Mouse (Mus musculus): ENCODE measurements around the gene Rpp30. TPM values are rescaled to one million over a fixed set of nuclear protein-coding genes. Genes with fewer than 3 reads are reported as not detected.
A peak's percentile ranks its signal among the peaks of the same experiment; 100 is the strongest.

The Rpp30 gene
- polyA plus RNA-seq, 1 experiment from 2014 or later: 70.5 TPM

- no peak overlapping the region for H3K4me3 ChIP-seq
- no peak overlapping the region for H3K9ac ChIP-seq
- 0 out of 2 replicates have a peak, but pooled peaks cover 3% of the 10 kb centered on the region for H3K27me3 ChIP-seq (replicated peaks)
- WGBS (ENCODE audit: insufficient replicate concordance): 80% methylated on average over 26 of the region's 26 CpGs
- no peaks in the 10 kb centered on the region for H3K4me1 ChIP-seq
- no peak for ATAC-seq
- no peaks in the 10 kb centered on the region for H3K9me3 ChIP-seq (replicated peaks)
- H3K36me3 ChIP-seq: peaks cover 9% of the 10 kb centered on the region; the same call in 1 of the 2 replicates
- H3K27ac ChIP-seq: no peak overlapping the region
- no peak overlapping the region for H3K4me2 ChIP-seq
These were observed 25.9 kb downstream of the Rpp30 start for GRCm38 (mm10) chr19:36109318-36109944.

DNA sequence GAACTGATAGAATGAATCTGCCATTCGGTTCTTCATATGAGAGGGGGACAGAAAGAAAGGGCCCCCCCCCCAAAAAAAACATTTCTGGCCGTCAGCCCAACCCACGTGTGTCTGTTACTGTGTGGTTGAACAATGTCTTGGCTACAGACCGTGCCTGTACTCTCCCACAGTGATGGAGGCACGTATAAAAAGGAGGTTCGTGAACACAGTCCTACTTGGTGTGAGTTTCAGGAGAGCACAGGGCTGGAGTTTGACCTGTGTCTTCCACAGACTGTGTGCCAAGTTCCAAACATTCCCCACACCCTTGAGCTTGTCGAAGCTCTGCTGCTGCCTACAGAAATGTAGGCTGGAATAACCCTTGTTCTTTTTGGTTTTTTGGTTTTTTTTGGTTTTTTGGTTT lies 26.9 kb downstream of the Rpp30 start:
- ATAC-seq: no peak
- WGBS (ENCODE audit: insufficient replicate concordance): 51% methylated on average over 7 of the region's 7 CpGs

DNA sequence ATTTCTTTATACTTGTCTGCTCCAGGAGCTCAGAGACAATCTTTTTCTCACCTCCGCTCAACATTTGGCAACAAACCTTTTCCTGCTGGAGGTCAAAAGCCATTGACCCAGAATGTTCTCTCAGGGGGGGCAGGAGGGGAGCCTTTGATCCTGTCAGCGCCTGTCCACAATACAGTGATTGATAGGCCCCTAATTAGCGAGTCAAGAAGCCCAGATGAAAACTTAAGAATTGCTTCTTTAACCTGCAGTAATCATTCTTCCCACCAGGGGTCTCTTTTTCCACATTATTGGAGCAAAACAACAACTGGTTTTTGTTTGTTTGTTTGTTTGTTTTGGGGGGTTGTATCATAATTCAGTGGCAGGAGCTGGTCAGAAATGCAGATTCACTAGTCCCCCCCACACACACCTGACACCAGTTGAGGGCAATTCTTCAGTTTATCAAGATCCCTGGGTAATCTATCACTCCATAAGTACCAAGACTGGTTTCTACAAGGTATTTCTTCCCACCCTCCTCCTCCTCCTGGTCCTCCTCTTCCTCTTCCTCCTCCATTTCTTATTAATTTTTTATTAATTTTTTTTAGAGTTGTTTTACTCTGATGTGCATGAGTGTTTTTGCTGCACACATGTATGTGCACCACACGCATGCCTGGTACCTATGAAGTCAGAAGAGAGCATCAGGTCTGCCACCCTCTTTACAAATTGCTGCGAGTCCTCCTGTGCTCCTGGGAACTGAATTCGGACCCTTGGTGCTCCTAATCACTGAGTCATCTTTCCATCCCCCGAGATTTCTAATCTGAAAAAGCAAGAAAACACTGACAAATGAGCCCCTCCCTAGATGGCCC lies 27.8 kb downstream of the Rpp30 start:
- no peaks in the 10 kb centered on the region for H3K4me1 ChIP-seq
- no peak overlapping the region for H3K4me2 ChIP-seq
- no peak overlapping the region for H3K27ac ChIP-seq
- H3K9ac ChIP-seq: no peak overlapping the region
- no peaks in the 10 kb centered on the region for H3K9me3 ChIP-seq (replicated peaks)
- ATAC-seq: no peak
- H3K27me3 ChIP-seq (replicated peaks): 0 out of 2 replicates have a peak, but pooled peaks cover 3% of the 10 kb centered on the region
- H3K4me3 ChIP-seq: no peak overlapping the region
- 32% methylated on average over 7 of the region's 7 CpGs for WGBS (ENCODE audit: insufficient replicate concordance)
- H3K36me3 ChIP-seq: no peaks in the 10 kb centered on the region

More for the DNA sequence above, 26.9 kb downstream of the Rpp30 start:
- Histone ChIP-seq H3K9ac (no peak overlapping the region), H3K4me1 (no peaks in the 10 kb centered on the region), H3K27ac (no peak overlapping the region), H3K4me2 (no peak overlapping the region), H3K9me3 (replicated peaks) (no peaks in the 10 kb centered on the region), H3K4me3 (no peak overlapping the region), H3K27me3 (replicated peaks) (0 out of 2 replicates have a peak, but pooled peaks cover 3% of the 10 kb centered on the region), H3K36me3 (peaks cover 6% of the 10 kb centered on the region; the same call in 1 of the 2 replicates)

GRCm38 (mm10) chr19:36112007-36112406 lies 28.5 kb downstream of the Rpp30 start:
- Histone ChIP-seq H3K36me3 (no peaks in the 10 kb centered on the region), H3K4me1 (no peaks in the 10 kb centered on the region), H3K9me3 (replicated peaks) (no peaks in the 10 kb centered on the region), H3K9ac (no peak overlapping the region), H3K27me3 (replicated peaks) (0 out of 2 replicates have a peak, but pooled peaks cover 3% of the 10 kb centered on the region), H3K4me3 (no peak overlapping the region), H3K27ac (no peak overlapping the region), H3K4me2 (no peak overlapping the region)
- 58% methylated on average over 17 of the region's 17 CpGs for WGBS (ENCODE audit: insufficient replicate concordance)
- no peak for ATAC-seq

DNA sequence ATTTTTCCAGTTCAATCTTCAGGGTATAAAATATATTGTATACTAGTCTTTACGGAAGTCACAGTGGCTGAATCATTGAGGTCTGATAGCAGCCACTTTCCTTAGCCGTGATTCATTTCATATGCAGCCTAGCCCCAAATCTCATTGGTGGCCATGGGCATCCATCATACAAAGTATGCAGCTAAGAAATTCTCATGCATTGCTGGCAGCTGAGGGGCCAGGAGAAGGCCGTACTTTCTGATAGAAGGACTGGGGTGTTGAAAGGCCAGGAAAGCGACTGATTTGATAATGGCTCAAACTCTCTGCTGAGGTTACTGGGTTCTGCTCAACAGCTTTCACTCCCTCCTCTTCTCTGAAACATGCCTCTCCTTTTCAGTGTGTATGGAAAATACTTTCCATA lies 32.7 kb downstream of the Rpp30 start:
- no peak overlapping the region for H3K9ac ChIP-seq
- H3K27ac ChIP-seq: no peak overlapping the region
- no peak overlapping the region for H3K4me2 ChIP-seq
- no peaks in the 10 kb centered on the region for H3K4me1 ChIP-seq
- WGBS (ENCODE audit: insufficient replicate concordance): 72% methylated on average over 4 of the region's 4 CpGs
- no peak for ATAC-seq
- no peak overlapping the region for H3K4me3 ChIP-seq
- H3K9me3 ChIP-seq (replicated peaks): no peaks in the 10 kb centered on the region
- H3K36me3 ChIP-seq: no peaks in the 10 kb centered on the region
- 0 out of 2 replicates have a peak, but pooled peaks cover 8% of the 10 kb centered on the region for H3K27me3 ChIP-seq (replicated peaks)

GRCm38 (mm10) chr19:36119219-36119618 lies 35.7 kb downstream of the Rpp30 start:
- Histone ChIP-seq H3K27ac (no peak overlapping the region), H3K4me1 (no peaks in the 10 kb centered on the region), H3K9me3 (replicated peaks) (no peaks in the 10 kb centered on the region; the same call in 1 of the 2 replicates), H3K36me3 (no peaks in the 10 kb centered on the region), H3K9ac (no peak overlapping the region), H3K27me3 (replicated peaks) (0 out of 2 replicates have a peak, but pooled peaks cover 5% of the 10 kb centered on the region), H3K4me3 (no peak overlapping the region), H3K4me2 (no peak overlapping the region)
- no peak for ATAC-seq
- WGBS (ENCODE audit: insufficient replicate concordance): 71% methylated on average over 8 of the region's 8 CpGs

DNA sequence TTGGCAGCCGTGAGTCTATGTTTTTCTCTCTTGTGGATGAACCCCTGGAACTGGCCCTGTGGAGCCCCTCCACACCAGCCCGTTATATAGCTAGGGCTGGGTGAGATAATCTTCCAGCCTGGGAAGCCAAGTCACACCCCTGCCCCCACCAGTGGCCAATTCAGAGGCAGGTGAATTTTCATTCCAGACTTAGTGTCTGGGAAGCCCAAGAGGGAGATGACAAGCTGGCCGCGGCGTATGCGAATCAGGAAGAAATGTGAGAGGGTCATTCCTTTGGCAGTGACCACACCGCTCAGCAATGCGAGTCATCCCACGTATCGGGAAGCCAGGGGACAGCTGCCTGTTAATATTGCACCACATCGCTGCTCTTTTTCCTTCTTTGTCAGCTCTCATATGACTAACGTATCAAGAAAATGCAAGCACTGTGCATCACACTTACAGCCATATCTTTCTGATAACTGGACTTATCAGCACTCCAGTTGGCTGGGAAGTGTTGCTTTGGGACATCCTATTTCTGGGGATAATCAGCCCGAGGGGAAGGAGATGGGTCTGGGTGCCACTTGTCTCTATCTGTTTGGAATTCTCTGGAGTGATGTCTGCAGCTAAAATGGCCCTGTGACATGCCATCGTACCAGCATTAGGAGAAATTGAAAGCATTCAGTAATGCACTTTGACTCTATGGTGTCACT lies 36.4 kb downstream of the Rpp30 start, which contains the start of gene Ankrd1:
TSS of gene Ankrd1 (minus strand) at position 317 of the 689 bp plus-strand sequence.
- no peak within 1 kb of the TSS for H3K4me3 ChIP-seq
- H3K9me3 ChIP-seq (replicated peaks): no peaks in the 10 kb centered on the region; the same call in 1 of the 2 replicates
- no peak within 1 kb of the TSS for H3K9ac ChIP-seq
- no peak within 1 kb of the TSS for H3K27ac ChIP-seq
- 0 out of 2 replicates have a peak, but pooled peaks cover 5% of the 10 kb centered on the region for H3K27me3 ChIP-seq (replicated peaks)
- H3K4me1 ChIP-seq: no peaks in the 10 kb centered on the region
- H3K4me2 ChIP-seq: no peak within 1 kb of the TSS
- no peaks in the 10 kb centered on the region for H3K36me3 ChIP-seq
- WGBS (ENCODE audit: insufficient replicate concordance): 44% methylated on average over 14 of the region's 14 CpGs
- ATAC-seq: no peak

DNA sequence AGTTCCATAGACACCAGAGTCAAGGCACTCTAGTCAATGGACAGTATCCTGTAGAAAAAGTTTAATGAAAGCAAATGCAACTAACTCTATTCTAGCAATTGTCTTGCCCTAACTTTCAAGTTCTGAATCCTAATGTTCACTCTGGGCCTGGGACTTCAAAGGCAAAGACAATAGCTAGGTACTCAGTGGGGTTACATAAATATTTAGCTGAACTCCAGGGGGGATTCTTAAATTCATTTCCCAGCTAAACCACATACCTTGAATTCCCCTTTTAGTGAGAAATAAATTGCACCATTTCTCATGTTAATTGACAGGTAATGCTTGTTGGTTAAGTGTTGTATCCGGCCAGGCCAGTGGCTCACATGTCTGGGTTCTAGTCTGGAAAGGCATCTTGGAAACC lies 40.7 kb downstream of the Rpp30 start:
- Histone ChIP-seq H3K4me3 (no peak overlapping the region), H3K4me1 (0 out of 2 replicates have a peak, but pooled peaks cover 3% of the 10 kb centered on the region), H3K27ac (no peak overlapping the region), H3K9ac (no peak overlapping the region), H3K36me3 (no peaks in the 10 kb centered on the region), H3K9me3 (replicated peaks) (no peaks in the 10 kb centered on the region; the same call in 1 of the 2 replicates), H3K4me2 (no peak overlapping the region), H3K27me3 (replicated peaks) (no peaks in the 10 kb centered on the region)
- no peak for ATAC-seq
- 74% methylated on average over 1 of the region's 1 CpGs for WGBS (ENCODE audit: insufficient replicate concordance)

GRCm38 (mm10) chr19:36128440-36128839 lies 44.9 kb downstream of the Rpp30 start:
- WGBS (ENCODE audit: insufficient replicate concordance): 72% methylated on average over 3 of the region's 3 CpGs
- Histone ChIP-seq H3K9me3 (replicated peaks) (no peaks in the 10 kb centered on the region; the same call in 1 of the 2 replicates), H3K36me3 (no peaks in the 10 kb centered on the region), H3K4me3 (no peak overlapping the region), H3K4me1 (0 out of 2 replicates have a peak, but pooled peaks cover 10% of the 10 kb centered on the region), H3K9ac (no peak overlapping the region), H3K4me2 (no peak overlapping the region), H3K27me3 (replicated peaks) (no peaks in the 10 kb centered on the region), H3K27ac (no peak overlapping the region)
- ATAC-seq: no peak

DNA sequence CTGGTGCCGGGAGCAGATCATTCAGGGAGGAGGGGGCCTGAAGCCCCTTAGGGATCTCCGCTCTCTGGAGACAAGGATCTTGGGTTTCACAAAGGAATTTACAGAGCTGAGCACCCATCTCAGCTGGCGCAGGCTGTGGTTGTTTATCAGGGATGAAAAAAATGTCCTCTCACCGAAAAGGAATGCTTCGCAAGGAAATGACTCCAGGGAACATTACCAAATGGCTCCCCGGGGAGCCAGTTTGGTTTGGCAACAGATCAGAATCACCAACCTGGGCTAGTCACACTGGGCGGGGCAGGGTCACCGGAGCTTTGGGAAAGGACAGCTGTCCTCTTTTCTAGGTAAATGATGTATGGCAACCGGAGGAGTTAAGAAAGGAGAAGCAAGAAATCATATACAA lies 45.7 kb downstream of the Rpp30 start:
- WGBS (ENCODE audit: insufficient replicate concordance): 14% methylated on average over 9 of the region's 9 CpGs
- Histone ChIP-seq H3K9ac (no peak overlapping the region), H3K36me3 (no peaks in the 10 kb centered on the region), H3K27ac (peak overlapping the region; percentile 56), H3K4me2 (peak overlapping the region; percentile 35), H3K4me1 (0 out of 2 replicates have a peak, but pooled peaks cover 10% of the 10 kb centered on the region), H3K27me3 (replicated peaks) (no peaks in the 10 kb centered on the region), H3K9me3 (replicated peaks) (no peaks in the 10 kb centered on the region), H3K4me3 (peak overlapping the region; percentile 17)
- ATAC-seq: no peak

DNA sequence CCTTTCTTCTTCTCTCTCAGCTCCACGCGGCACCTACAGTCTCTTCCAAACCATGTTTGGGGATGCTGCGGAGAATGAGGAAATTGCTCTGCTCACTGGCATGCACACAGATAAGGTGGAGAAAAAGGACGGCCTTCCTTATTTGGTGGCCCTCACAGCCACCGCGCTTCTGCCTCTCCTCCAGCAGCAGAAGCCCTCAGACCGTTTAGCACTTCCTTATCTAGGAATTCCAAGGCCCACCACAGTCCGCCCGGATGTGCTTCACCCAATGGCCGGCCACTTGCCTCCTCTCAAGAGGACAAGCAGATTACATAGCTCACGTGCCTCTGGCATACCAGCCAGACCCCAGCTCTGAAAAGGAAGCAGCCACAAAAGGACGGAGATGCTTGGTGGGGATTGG lies 46.1 kb downstream of the Rpp30 start:
- H3K4me3 ChIP-seq: peak overlapping the region; percentile 17
- peak overlapping the region; percentile 35 for H3K4me2 ChIP-seq
- no peaks in the 10 kb centered on the region for H3K9me3 ChIP-seq (replicated peaks)
- H3K4me1 ChIP-seq: 0 out of 2 replicates have a peak, but pooled peaks cover 10% of the 10 kb centered on the region
- H3K9ac ChIP-seq: no peak overlapping the region
- peak; percentile 61 for ATAC-seq
- H3K36me3 ChIP-seq: no peaks in the 10 kb centered on the region
- 2% methylated on average over 12 of the region's 12 CpGs for WGBS (ENCODE audit: insufficient replicate concordance)
- H3K27me3 ChIP-seq (replicated peaks): no peaks in the 10 kb centered on the region
- peak overlapping the region; percentile 56 for H3K27ac ChIP-seq
